Mouse (Mus musculus) thymus, postnatal 14 days (tissue): ENCODE measurements at regions not wholly inside any gene's neighbourhood (a gene's known extent, or its start where the extent isn't known, plus 50 kb on each side); places are given as distances from the start of the nearest gene placed in this dataset.

ENCODE experiments used
- DNase-seq: peaks from one replicate; pipeline ENCODE4 v3.0.0; 2021

DNA sequence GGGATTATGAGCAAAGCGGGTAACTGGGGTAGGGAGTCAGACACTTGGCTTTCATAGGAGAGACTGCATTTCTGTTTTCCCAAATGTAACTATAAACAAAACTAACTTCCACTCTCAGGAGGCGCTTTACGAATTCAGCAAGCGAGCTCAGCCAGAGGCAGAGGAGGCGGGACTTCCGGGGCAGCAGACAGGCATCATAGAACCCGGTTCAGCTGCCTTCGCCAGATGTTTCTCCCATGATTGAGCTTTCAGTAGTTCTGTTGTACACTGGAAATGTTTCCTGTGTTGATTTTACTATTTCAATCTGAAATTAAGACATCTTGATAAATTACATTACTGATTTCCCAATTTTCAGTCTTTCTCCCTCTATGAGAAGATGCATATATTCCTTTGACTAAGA is 92.9 kb downstream of the Zfp365 start:
- DNase-seq: no peak

DNA sequence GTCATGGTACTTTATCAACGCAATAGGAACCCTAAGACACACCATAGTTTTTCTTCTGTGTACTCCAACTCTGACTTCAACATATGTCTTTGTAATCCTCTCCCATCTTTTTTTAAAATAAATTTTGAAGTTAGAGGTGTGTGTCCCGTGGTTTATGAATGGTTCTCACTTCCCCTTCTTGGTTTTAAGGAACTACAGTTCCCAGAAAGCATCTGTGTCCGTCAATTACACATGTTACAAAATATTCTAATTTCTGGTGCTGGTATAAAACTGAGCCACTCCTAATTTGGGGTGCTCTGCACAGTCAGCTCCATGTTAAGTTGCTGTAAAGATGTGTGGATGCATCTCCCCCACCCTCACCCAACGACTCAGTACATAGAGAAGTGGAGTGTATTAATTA is 98.6 kb downstream of the Zfp365 start:
- no peak for DNase-seq

DNA sequence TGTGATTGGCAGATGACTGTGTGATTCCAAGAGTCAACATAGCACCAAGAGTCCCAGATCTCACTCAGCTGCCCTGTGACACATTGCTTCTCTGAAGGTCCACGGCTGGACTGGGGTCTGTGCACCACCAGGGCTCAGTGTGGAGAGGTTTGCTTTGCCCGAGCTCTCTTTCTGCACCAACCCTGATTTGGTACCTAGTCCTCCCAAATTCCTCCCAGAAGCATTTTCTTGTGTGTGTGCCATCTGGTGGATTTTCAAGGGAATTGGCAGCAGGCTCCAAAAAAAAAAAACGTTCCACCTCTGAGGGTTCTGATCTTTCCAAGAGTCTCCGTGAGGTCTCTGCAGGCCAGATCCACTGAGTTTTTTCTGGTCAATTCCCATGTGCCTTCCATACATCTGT is 107.3 kb downstream of the Zfp365 start:
- DNase-seq: no peak

GRCm38 (mm10) chr10:67804637-67805036 is 107.8 kb downstream of the Zfp365 start:
- DNase-seq: no peak

DNA sequence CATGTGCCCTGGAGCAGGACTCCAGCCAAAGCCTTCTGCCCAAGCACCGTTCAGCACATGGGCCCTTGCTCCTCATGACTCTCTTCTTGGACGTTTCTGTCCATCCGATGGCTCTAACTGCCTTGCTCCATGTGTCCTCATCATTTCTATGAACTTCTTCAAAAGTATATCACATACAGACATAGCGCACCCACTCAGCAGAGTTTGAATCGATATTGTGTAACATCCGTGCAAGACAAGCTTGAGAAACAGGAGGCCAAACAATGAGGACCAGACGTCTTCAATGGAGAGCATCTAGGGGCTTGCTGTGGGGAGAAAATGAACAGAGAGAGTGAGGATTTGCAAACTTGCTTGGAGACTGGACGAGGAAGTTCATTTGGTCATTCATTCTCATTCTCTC is 110.3 kb downstream of the Zfp365 start:
- no peak for DNase-seq

- DNase-seq: no peak
Observed at GRCm38 (mm10) chr10:67801619-67802018, 110.8 kb downstream of the Zfp365 start.

DNA sequence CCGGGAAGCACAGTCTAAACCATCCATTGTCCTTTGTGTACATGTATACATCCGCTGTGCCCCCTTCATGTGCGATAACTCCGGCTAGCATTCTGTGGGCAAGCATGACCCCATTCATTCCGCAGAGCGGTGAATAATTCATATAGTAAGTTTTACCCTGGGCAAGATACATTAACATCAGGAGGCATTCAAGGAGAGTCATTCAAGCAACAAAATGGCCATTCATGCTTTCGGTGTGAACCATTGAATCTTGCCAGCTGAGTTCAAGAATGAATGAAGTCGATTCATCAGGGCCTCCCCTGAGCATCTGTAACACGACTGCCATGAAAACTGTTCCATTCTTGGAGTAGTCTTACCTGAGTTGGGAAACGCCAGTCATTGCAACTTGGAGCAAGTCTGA is 113.5 kb downstream of the Zfp365 start:
- no peak for DNase-seq

DNA sequence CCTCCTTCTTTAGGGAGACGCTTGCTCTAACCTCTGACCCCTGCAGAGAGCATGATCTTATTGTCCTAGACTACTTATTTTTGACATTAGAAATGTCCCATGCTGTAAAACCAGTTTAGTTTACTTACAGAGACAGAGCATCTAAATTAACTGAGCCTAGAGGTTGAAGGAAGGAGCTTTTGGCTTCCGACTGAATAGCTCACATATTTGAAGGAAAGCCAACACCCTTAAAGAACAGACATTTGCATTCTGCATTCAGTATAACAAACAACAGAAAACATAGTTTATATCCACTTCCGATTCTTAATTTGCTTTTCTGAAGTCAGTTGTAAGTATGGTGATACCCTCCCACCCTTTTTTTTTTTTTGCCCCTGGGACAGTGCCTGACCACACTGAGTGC is 119.3 kb downstream of the Zfp365 start:
- no peak for DNase-seq

GRCm38 (mm10) chr10:67789651-67790050 is 122.8 kb downstream of the Zfp365 start:
- DNase-seq: no peak

DNA sequence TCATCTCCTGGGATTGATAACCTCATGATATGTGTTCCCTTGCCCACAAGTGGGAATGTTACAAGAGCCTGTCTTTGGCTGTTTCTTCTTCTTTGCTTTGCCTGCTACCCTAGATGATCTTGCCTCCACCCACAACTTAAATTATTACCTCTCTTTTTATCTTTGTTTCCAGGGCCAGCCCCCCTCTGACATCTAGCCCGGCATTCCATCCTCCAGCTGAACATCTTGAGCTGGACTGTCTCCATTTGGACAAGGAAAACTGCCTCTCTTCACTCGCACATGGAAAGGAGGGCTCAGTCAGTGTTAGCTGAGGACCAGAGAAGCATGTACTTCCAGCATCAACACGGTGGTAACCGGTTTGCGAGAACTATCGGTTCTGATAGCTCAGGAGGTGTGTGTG is 124.3 kb downstream of the Zfp365 start:
- DNase-seq: no peak

DNA sequence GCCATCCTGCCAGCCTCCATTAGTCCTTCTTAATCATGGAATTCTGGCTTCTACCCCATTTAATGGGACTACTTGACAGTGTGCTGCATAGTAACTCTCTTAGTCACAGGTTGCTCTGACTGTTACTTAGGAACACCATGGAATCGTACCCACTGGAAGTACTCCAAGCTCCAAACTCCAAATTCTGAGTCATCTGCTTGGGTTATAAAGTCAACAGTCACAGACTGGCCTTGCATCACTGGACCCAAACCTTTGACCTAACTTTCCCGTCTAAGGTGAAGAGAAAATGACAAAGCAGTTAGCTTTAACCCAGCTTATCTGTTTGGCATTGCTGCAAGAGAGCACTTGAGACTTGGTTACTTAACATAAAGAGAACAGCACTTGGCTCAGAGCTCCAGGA is 126.9 kb downstream of the Zfp365 start:
- DNase-seq: no peak

GRCm38 (mm10) chr10:67778341-67778740 is 134.1 kb downstream of the Zfp365 start:
- no peak for DNase-seq

DNA sequence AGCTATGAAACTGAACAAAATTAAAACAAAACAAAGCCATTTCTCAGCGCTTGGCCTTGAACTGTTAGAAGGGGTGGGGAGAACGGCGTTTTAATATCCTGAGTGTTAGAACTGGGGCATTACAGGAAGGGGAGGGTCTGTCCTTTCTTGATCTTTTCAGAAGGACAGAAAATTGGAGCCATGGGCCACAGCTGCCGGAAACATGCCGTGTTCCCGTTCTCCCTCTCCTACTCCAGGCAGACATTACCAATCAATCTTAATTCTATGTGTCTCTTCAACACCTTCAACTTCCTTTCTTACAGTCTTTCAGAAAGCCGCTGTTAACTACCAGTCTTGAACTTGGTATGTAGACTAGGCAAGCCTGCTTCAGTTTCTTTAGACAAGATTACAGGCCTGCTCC is 134.7 kb downstream of the Zfp365 start:
- DNase-seq: no peak

GRCm38 (mm10) chr10:67776851-67777250 is 135.6 kb downstream of the Zfp365 start:
- DNase-seq: no peak

GRCm38 (mm10) chr10:67771796-67772195 is 140.7 kb downstream of the Zfp365 start:
- DNase-seq: no peak

GRCm38 (mm10) chr10:67766099-67766498 is 146.4 kb downstream of the Zfp365 start:
- DNase-seq: peak; percentile 61

DNA sequence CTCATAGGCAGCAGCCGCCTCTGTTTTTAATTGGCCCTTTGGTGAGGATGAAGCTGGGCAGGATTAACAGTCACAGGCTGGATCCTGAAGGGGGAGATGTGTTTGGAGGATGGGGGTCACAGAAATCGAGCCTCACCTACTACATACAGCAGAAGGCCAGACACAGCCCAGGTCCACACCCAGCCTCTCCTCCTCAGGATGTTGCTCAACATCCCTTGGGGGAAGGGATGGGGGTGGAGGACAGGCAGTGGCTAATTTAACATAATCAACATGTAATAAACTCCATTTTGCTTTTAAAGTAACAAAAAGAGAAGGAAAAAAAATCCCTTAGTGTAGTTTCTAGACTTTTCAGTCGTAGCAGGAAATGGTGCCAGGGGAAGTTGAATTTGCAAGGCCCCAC is 152.0 kb downstream of the Zfp365 start:
- no peak for DNase-seq

- no peak for DNase-seq
Observed at GRCm38 (mm10) chr10:67748121-67748520, 164.3 kb downstream of the Zfp365 start.

DNA sequence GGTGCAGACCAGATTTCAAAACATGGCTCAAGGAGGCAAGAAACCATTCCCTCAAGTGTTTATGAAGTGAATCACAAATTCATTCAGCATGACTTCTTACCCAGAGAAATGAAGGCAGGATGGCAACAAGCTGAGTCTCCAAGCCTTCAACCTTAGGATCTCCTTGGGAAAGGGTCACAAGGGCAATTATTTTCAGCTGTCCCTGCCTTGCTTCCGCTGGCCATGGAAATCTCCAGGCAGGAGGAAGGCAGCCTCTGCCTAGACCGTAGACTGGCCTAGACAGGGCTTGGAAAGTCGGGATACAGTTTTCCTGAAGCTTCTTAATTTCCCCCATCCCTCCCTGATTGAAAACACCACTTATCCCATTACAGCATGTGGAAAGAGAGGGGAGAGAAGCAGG is 165.0 kb downstream of the Zfp365 start:
- DNase-seq: no peak

GRCm38 (mm10) chr10:67746140-67746539 is 166.3 kb downstream of the Zfp365 start:
- DNase-seq: no peak

DNA sequence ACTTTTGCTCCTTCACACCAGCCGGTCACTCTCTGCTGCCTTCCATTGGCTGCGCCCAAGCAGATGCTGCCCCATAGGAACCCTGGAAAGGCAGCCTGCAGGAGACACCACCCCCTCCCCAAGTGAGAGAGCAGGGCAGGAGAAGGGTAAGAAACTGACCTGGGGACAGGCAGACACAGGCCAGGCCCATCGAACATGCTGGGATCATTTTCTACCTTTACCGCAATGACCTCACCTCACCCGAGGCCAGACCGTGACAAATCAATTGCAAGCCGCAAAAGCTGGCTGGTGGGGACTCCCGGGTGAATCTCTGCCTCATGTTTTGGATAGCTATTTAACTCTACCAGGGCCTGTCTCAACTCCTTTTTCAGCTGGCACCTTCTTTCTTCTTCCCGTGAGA is 168.9 kb downstream of the Zfp365 start:
- DNase-seq: no peak

DNA sequence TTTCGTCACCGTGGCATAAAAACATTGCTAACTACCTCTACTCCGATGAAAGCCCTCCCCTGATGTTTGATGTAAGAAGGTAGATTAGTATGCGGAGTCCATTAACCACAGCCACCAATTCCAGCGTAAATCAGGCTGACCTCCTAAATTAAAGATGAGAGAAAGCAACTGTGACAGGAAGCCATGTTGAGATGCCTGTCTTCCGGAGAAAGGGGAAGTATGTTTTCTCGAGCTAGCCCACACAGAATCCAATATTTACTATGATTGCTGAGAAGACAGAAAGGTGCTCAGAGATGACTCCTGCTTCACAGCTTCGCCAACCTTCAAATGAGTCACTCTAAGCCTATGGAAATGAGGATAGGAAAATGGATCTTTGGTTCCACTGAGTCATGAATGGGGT is 169.6 kb downstream of the Zfp365 start:
- DNase-seq: no peak

- DNase-seq: no peak
Observed at GRCm38 (mm10) chr10:67742305-67742704, 170.2 kb downstream of the Zfp365 start.

GRCm38 (mm10) chr10:67739199-67739598 is 173.3 kb downstream of the Zfp365 start:
- DNase-seq: no peak

DNA sequence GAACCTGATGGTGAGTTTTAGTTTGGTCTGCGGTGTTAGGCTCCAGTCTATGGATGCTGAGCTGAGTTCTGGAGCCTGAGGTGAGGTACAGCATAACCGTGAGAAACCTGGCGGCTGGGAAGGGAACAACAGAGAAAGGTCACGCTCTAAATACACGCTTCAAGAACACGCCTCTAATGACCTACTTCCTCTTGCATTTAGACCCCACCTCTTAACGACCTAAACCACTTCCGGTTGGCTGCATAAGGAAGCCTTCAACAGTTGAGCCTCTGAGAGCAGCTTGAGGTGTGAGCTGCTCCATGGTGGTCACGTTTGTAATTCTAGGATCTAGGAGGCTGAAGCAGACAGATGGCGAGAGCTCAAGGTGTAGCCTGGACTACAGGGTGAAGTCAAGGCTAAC is 175.8 kb downstream of the Zfp365 start:
- DNase-seq: no peak

- DNase-seq: no peak
Observed at GRCm38 (mm10) chr10:67731577-67731976, 180.9 kb downstream of the Zfp365 start.
